Mouse (Mus musculus): ENCODE results near the gene Zmat3. TPM values are rescaled to one million over a fixed set of nuclear protein-coding genes. Genes with fewer than 3 reads are reported as not detected.

The Zmat3 gene
- 9.1 and 10.3 TPM in 2 replicates for polyA plus RNA-seq (2014; fragmentation: Nextera tagmentation; extraction: Ambion mirVana)

DNA sequence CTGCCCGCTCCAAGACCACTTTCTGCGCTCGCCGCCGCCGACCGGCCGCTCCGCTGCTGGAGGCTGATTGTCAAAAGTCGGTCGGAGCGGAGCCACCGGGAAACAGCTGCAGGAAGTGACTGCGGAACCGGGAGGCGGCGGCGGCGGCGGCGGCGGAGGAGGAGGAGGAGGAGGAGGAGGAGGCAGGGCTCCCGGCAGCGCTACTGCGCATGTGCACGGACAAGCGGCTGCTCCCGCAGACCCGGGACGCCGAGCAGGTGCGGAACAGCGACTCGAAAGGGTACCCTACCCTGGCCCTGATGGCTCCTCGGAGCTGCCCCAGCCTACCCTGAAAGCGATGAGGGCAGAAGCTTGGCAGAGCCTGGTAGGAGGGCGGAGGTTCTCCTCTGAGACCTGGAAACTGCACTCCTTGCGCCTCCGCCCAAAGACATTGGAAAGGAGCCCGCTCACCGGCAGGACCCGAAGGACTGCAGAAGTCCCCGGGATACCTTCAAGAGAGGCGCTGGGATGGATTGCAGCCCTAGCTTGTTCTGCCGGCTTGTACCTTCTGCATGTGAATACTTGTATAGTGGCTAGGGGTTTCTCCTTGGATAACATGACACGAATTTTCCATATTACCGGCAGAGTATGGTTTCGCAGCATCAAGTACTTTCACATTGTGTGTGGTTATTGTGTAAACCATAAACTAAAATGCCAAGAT lies at the start of gene Zmat3:
Gene Zmat3 (minus strand): TSS at position 469 of the 700 bp plus-strand sequence.
- peak within 1 kb of the TSS; percentile 80 for H3K4me3 ChIP-seq (replicated peaks; ENCODE audit: low read length)
- peaks cover 33% of the 10 kb centered on the region for H3K4me1 ChIP-seq (replicated peaks; ENCODE audit: control insufficient read depth, insufficient read depth, low read length)
- H3K27me3 ChIP-seq (ENCODE audit: control insufficient read depth, insufficient read depth, low read length): no peaks in the 10 kb centered on the region
- H3K9me3 ChIP-seq (ENCODE audit: control insufficient read depth, low read length): no peaks in the 10 kb centered on the region
- 4% methylated on average over 33 of the region's 48 CpGs for WGBS
- peak within 1 kb of the TSS; percentile 93 for H3K27ac ChIP-seq
- DNase-seq (ENCODE audit: low spot score): peak; percentile 78
- ATAC-seq (ENCODE audit: low FRiP score): peak; percentile 86
- peak within 1 kb of the TSS; percentile 83 for H3K9ac ChIP-seq
- H3K36me3 ChIP-seq (replicated peaks; ENCODE audit: control insufficient read depth, insufficient read depth): no peaks in the 10 kb centered on the region
- H3K4me2 ChIP-seq (replicated peaks): peak within 1 kb of the TSS; percentile 85

DNA sequence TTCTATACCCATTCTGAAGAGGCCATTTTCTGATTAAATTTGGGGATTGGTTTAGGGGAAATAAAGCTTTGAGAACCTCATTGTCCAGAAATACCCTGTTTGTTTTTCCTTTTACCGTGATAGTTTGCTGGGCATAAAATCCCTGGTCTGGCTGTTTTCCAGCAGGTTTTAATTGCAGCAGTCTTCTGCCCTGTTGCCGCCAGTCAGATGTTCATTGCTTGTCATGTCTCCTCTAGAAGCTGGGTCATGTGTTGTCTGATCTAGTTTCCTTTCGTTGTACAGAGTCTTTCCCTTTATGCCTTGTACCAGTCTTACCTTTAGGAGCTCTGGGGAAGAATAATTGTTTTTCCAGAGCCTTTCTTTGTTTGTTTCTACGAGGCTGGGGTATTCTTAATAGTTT lies 48.6 kb upstream of the Zmat3 start:
- whole genome bisulfite sequencing: 25% methylated on average over 4 of the region's 4 CpGs
- H3K4me2 ChIP-seq (replicated peaks): no peak overlapping the region
- no peak overlapping the region for H3K4me3 ChIP-seq (replicated peaks; ENCODE audit: low read length)
- H3K27me3 ChIP-seq (ENCODE audit: control insufficient read depth, insufficient read depth, low read length): no peaks in the 10 kb centered on the region
- DNase-seq (ENCODE audit: low spot score): no peak
- peak overlapping the region; percentile 45 for H3K27ac ChIP-seq
- H3K4me1 ChIP-seq (replicated peaks; ENCODE audit: control insufficient read depth, insufficient read depth, low read length): peaks cover 19% of the 10 kb centered on the region
- no peaks in the 10 kb centered on the region for H3K9me3 ChIP-seq (ENCODE audit: control insufficient read depth, low read length)
- H3K36me3 ChIP-seq (replicated peaks; ENCODE audit: control insufficient read depth, insufficient read depth): no peaks in the 10 kb centered on the region
- H3K9ac ChIP-seq: no peak overlapping the region
- ATAC-seq (ENCODE audit: low FRiP score): no peak

DNA sequence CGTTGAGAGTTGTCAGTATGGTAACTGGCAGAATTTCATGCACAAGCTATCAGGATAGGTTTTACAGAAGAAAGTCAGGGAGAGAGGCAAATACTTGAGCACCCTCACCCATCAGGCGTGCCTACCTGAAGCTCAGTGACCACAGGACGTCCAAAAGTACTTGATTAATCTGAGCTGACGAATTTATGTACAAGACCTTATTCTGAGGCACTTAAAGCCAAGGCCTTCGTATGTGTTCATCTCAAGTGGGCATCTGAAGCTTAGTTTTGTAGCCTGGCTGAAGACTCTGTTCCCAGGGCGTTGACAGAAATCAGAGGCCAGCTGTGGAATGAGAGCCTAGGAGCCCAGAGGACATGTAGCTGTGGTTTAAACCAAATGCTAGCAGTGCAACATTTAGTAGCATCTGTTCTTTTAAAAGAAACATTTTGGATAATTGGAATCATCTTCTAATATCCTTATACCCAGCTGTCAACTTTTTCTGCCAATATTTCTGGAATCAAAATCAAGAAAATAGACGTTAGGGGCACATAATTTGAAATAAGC lies 46.8 kb upstream of the Zmat3 start:
- 84% methylated on average over 7 of the region's 7 CpGs for WGBS
- H3K4me3 ChIP-seq (replicated peaks; ENCODE audit: low read length): no peak overlapping the region
- H3K27me3 ChIP-seq (ENCODE audit: control insufficient read depth, insufficient read depth, low read length): no peaks in the 10 kb centered on the region
- no peaks in the 10 kb centered on the region for H3K36me3 ChIP-seq (replicated peaks; ENCODE audit: control insufficient read depth, insufficient read depth)
- H3K4me2 ChIP-seq (replicated peaks): no peak overlapping the region
- ATAC-seq (ENCODE audit: low FRiP score) (no peak), DNase-seq (ENCODE audit: low spot score) (no peak)
- no peak overlapping the region for H3K9ac ChIP-seq
- no peaks in the 10 kb centered on the region for H3K9me3 ChIP-seq (ENCODE audit: control insufficient read depth, low read length)
- peaks cover 19% of the 10 kb centered on the region for H3K4me1 ChIP-seq (replicated peaks; ENCODE audit: control insufficient read depth, insufficient read depth, low read length)
- H3K27ac ChIP-seq: no peak overlapping the region

DNA sequence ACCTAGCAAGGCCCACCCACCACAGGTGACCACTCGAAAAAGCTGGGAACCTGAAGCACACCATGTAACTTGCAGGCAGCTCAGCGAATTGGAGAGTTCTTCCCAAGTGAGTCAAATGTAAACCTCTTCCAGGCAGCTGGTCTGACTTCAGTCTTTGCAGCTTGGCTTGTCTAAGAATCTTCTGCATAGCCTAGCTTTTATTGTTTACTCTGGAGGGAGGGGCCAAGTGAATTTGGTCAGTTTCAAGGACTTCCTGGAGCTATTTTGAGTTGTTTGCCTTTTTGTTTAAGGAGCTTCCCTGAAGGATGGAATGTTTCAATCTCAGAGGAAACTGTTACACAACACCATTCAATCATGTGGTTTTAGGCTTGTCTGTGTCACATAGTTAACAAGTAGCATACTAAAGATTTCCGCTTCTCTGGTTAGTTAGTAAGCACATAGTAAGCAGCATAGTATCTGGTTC lies 43.0 kb upstream of the Zmat3 start:
- Histone ChIP-seq H3K4me1 (replicated peaks; ENCODE audit: control insufficient read depth, insufficient read depth, low read length) (peaks cover 5% of the 10 kb centered on the region), H3K36me3 (replicated peaks; ENCODE audit: control insufficient read depth, insufficient read depth) (no peaks in the 10 kb centered on the region), H3K4me2 (replicated peaks) (no peak overlapping the region), H3K4me3 (replicated peaks; ENCODE audit: low read length) (no peak overlapping the region), H3K27ac (no peak overlapping the region), H3K9ac (no peak overlapping the region), H3K9me3 (ENCODE audit: control insufficient read depth, low read length) (no peaks in the 10 kb centered on the region), H3K27me3 (ENCODE audit: control insufficient read depth, insufficient read depth, low read length) (no peaks in the 10 kb centered on the region)
- ATAC-seq (ENCODE audit: low FRiP score) (no peak), DNase-seq (ENCODE audit: low spot score) (no peak)
- WGBS: 93% methylated on average over 3 of the region's 3 CpGs

DNA sequence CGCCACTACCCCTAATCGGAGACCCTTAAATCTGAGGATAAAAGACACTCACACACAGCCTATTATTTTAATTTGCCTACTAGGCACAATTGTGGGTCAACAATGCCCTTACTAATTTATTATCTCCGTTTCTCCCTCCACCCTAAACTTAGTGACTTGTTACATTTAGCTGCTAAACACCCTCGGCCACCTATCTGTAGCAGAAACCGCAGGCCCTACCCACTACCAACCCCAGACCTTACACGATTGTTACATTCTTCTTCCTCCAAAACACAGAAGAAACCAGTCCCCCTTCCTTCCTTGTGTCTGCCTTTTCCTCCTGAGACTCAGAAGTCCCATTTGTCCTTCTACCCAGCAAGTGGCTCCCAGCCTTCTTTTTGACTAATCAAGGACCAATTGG lies 41.0 kb upstream of the Zmat3 start:
- H3K4me2 ChIP-seq (replicated peaks): no peak overlapping the region
- no peak for ATAC-seq (ENCODE audit: low FRiP score)
- H3K36me3 ChIP-seq (replicated peaks; ENCODE audit: control insufficient read depth, insufficient read depth): no peaks in the 10 kb centered on the region
- no peaks in the 10 kb centered on the region for H3K27me3 ChIP-seq (ENCODE audit: control insufficient read depth, insufficient read depth, low read length)
- DNase-seq (ENCODE audit: low spot score): no peak
- H3K9ac ChIP-seq: no peak overlapping the region
- peaks cover under 1% of the 10 kb centered on the region for H3K4me1 ChIP-seq (replicated peaks; ENCODE audit: control insufficient read depth, insufficient read depth, low read length)
- H3K4me3 ChIP-seq (replicated peaks; ENCODE audit: low read length): no peak overlapping the region
- WGBS: 88% methylated on average over 6 of the region's 6 CpGs
- no peaks in the 10 kb centered on the region for H3K9me3 ChIP-seq (ENCODE audit: control insufficient read depth, low read length)
- no peak overlapping the region for H3K27ac ChIP-seq

DNA sequence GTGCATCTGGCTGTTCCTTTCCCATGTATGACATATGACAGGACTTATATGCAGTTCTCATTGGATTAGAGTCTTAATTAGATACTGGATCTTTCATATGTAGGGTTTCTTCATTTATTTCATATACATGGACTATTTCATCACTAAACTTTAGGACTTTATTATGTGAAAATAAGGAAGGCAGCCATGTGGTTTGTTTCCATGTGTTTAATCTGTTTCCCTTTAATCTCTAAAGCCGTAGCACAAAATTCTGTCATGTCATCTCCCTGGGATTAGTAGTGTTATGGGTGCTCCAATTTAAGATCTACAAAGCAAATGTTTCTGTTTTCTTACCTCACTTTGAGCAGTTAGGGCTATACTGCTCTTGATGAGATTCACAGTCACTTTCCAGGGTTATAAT lies 39.9 kb upstream of the Zmat3 start:
- H3K27ac ChIP-seq: no peak overlapping the region
- no peaks in the 10 kb centered on the region for H3K36me3 ChIP-seq (replicated peaks; ENCODE audit: control insufficient read depth, insufficient read depth)
- H3K4me1 ChIP-seq (replicated peaks; ENCODE audit: control insufficient read depth, insufficient read depth, low read length): no peaks in the 10 kb centered on the region; the same call in none of the 2 replicates
- no peak overlapping the region for H3K4me2 ChIP-seq (replicated peaks)
- no peak overlapping the region for H3K4me3 ChIP-seq (replicated peaks; ENCODE audit: low read length)
- H3K27me3 ChIP-seq (ENCODE audit: control insufficient read depth, insufficient read depth, low read length): no peaks in the 10 kb centered on the region
- 90% methylated on average over 1 of the region's 1 CpGs for WGBS
- no peaks in the 10 kb centered on the region for H3K9me3 ChIP-seq (ENCODE audit: control insufficient read depth, low read length)
- DNase-seq (ENCODE audit: low spot score): no peak
- H3K9ac ChIP-seq: no peak overlapping the region
- no peak for ATAC-seq (ENCODE audit: low FRiP score)

DNA sequence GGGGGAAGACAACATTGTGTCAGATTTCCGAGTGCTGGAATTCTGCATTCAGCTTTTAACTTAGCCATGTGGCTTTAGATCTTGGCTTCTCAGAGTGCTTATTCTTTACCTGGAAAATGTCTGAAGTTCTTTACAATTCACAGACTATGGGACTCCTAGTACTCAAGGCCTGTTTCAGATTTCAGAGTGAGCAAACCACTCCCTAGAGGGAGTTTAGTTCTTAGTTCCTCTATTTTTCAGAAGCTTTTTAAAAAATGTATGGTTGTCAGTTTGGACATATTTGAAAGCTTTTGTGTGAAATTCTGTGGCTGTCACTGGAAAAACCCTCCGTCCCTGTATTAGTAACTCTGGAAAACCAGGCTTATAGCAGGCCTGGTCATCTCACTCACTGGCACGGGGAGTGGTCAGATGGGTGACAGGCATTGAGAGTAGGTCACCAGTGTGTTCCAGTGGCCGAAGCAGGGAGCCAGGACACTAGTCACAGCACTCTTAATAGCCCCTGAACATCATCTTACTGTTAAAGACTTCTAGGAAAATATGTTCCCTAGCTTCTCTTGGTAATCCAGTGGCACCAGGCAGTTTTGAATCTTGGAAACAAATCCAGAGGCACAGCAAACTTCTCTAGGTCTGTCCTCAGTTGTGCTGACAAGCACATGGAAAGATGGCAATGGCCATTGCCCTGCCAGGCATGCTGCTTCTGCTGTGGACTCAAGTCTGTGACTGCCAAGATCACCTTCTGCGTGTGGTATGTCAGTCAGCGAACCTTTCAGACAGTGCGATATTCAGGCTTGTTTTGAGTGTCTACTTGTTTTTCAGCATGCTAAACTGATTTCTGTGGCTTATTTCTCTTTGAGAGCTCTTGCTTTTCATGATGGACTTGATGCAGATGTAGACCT lies 37.4 kb upstream of the Zmat3 start:
- Histone ChIP-seq H3K27me3 (ENCODE audit: control insufficient read depth, insufficient read depth, low read length) (no peaks in the 10 kb centered on the region), H3K9me3 (ENCODE audit: control insufficient read depth, low read length) (no peaks in the 10 kb centered on the region), H3K4me1 (replicated peaks; ENCODE audit: control insufficient read depth, insufficient read depth, low read length) (peaks cover 22% of the 10 kb centered on the region), H3K36me3 (replicated peaks; ENCODE audit: control insufficient read depth, insufficient read depth) (no peaks in the 10 kb centered on the region), H3K9ac (no peak overlapping the region), H3K27ac (no peak overlapping the region), H3K4me2 (replicated peaks) (no peak overlapping the region), H3K4me3 (replicated peaks; ENCODE audit: low read length) (no peak overlapping the region)
- 88% methylated on average over 7 of the region's 7 CpGs for WGBS
- DNase-seq (ENCODE audit: low spot score): no peak
- ATAC-seq (ENCODE audit: low FRiP score): no peak

DNA sequence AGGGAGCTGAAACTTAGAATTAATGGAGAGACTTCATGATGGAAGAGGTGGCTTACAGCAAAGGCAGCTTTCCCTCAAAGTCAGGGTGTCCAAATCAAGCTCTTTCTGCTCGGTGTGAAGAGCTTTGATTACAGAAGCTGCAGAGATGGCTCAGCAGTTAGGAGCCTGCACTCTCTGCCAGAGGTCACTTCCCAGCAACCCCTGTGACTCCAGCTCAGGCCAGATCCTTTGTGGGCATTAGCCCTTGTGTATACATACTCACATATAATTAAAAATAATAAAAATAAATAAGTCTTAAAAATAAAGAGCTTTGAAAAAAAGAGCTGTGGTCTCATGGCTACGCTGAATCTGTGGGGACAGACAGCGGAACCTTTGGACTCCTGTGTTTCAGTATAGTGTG lies 35.8 kb upstream of the Zmat3 start:
- Histone ChIP-seq H3K4me1 (replicated peaks; ENCODE audit: control insufficient read depth, insufficient read depth, low read length) (peaks cover 25% of the 10 kb centered on the region), H3K4me3 (replicated peaks; ENCODE audit: low read length) (no peak overlapping the region), H3K4me2 (replicated peaks) (no peak overlapping the region), H3K9me3 (ENCODE audit: control insufficient read depth, low read length) (no peaks in the 10 kb centered on the region), H3K9ac (no peak overlapping the region), H3K27me3 (ENCODE audit: control insufficient read depth, insufficient read depth, low read length) (no peaks in the 10 kb centered on the region), H3K36me3 (replicated peaks; ENCODE audit: control insufficient read depth, insufficient read depth) (no peaks in the 10 kb centered on the region), H3K27ac (no peak overlapping the region)
- no peak for ATAC-seq (ENCODE audit: low FRiP score)
- WGBS: 83% methylated on average over 3 of the region's 3 CpGs
- no peak for DNase-seq (ENCODE audit: low spot score)

DNA sequence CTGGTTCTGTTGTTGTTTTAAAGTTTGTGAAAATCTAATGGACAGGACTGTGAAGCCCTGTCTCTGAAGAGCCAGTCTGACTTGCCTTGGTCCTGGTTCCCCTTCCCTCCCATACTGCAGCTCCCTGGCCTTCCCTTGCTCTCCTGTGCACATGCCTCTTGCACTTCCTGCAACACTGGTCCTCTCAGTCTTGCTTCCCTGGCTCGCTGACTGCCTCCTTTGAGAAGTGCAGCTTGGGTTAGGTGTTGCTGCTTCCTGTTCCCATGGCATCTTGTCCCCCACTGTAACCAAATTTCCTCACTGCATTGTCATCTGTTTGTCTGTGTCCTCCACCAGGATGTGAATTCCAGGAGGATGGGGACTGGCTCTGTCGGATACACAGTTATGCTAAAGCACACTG lies 34.1 kb upstream of the Zmat3 start:
- no peak overlapping the region for H3K9ac ChIP-seq
- ATAC-seq (ENCODE audit: low FRiP score): no peak

More for the DNA sequence above, 34.1 kb upstream of the Zmat3 start:
- H3K36me3 ChIP-seq (replicated peaks; ENCODE audit: control insufficient read depth, insufficient read depth): no peaks in the 10 kb centered on the region
- WGBS: 59% methylated on average over 2 of the region's 2 CpGs
- H3K4me2 ChIP-seq (replicated peaks): no peak overlapping the region
- no peaks in the 10 kb centered on the region for H3K27me3 ChIP-seq (ENCODE audit: control insufficient read depth, insufficient read depth, low read length)
- H3K4me3 ChIP-seq (replicated peaks; ENCODE audit: low read length): no peak overlapping the region
- no peak for DNase-seq (ENCODE audit: low spot score)
- no peak overlapping the region for H3K27ac ChIP-seq
- peaks cover 29% of the 10 kb centered on the region for H3K4me1 ChIP-seq (replicated peaks; ENCODE audit: control insufficient read depth, insufficient read depth, low read length)
- no peaks in the 10 kb centered on the region for H3K9me3 ChIP-seq (ENCODE audit: control insufficient read depth, low read length)
